Mouse (Mus musculus) embryonic facial prominence, embryonic 11.5 days (tissue): ENCODE results near the gene Cenpn. TPM values are rescaled to one million over a fixed set of nuclear protein-coding genes. Genes with fewer than 3 reads are reported as not detected.

Source experiments
- ATAC-seq: fragments of 200-750 bp; cut with Nextera tagmentation; replicated peaks from 2 replicates; pipeline ENCODE4 v1.8.0; 2017; ENCODE audit warnings: low read depth; ENCODE audit not compliant: insufficient number of reproducible peaks, low FRiP score, low TSS enrichment
- DNase-seq: peaks from one replicate; pipeline ENCODE4 v3.0.0-alpha.2; 2015; ENCODE audit warnings: low spot score
- H3K27ac ChIP-seq: fragments of 300-500 bp; sonication (generic); replicated peaks from 2 replicates; pipeline ENCODE4 v1.5.1; 2014; ENCODE audit warnings: mild to moderate bottlenecking, low read depth, low read length, control low read depth
- H3K27me3 ChIP-seq: fragments of 300-500 bp; sonication (generic); 2 replicates; pipeline ENCODE4 v1.6.1; 2014; ENCODE audit warnings: mild to moderate bottlenecking, low read length, moderate library complexity, mixed read lengths; ENCODE audit not compliant: control insufficient read depth, insufficient read depth
- H3K36me3 ChIP-seq: fragments of 300-500 bp; sonication (generic); replicated peaks from 2 replicates; pipeline ENCODE4 v1.6.1; 2014; ENCODE audit warnings: low read depth, mild to moderate bottlenecking, low read length, moderate library complexity, mixed read lengths; ENCODE audit not compliant: control insufficient read depth, insufficient read depth
- H3K4me1 ChIP-seq: fragments of 300-500 bp; sonication (generic); 2 replicates; pipeline ENCODE4 v1.6.1; 2014; ENCODE audit warnings: low read length, mixed read lengths; ENCODE audit not compliant: control insufficient read depth, insufficient read depth
- H3K4me2 ChIP-seq: fragments of 300-500 bp; sonication (generic); 2 replicates; pipeline ENCODE4 v1.6.1; 2014; ENCODE audit warnings: low read depth, mild to moderate bottlenecking, control low read depth, low read length, moderate library complexity
- H3K4me3 ChIP-seq: fragments of 300-500 bp; sonication (generic); 2 replicates; pipeline ENCODE4 v1.5.1; 2014; ENCODE audit warnings: low read depth, low read length, control low read depth
- H3K9ac ChIP-seq: fragments of 300-500 bp; sonication (generic); replicated peaks from 2 replicates; pipeline ENCODE4 v1.6.1; 2014; ENCODE audit warnings: mild to moderate bottlenecking, control low read depth, low read length
- H3K9me3 ChIP-seq: fragments of 300-500 bp; sonication (generic); replicated peaks from 2 replicates; pipeline ENCODE4 v1.6.1; 2016; ENCODE audit warnings: mild to moderate bottlenecking, low read length, inconsistent platforms, mixed read lengths; ENCODE audit not compliant: control insufficient read depth
- WGBS: fragments of 180-500 bp; shearing (Covaris S2); extraction: QIAGEN DNeasy Blood & Tissue Kit; methylation state at CpG from one replicate; pipeline ENCODE4 v1.1.7; 2014; 5-methylcytosine and 5-hydroxymethylcytosine counted together
- polyA plus RNA-seq: library from polyadenylated mRNA; unstranded; fragments of >200 nt; fragmentation: Nextera tagmentation; extraction: Ambion mirVana; gene quantifications from 2 replicates; pipeline ENCODE4 v1.2.1, GENCODE M21; 2014

The Cenpn gene
- polyA plus RNA-seq, 1 experiment from 2014 or later: 58.4 TPM

GRCm38 (mm10) chr8:116892130-116892529, 29.4 kb upstream of the Cenpn start:
- ATAC-seq (no peak), DNase-seq (no peak)
- no peaks in the 10 kb centered on the region for H3K4me1 ChIP-seq
- no peaks in the 10 kb centered on the region for H3K9me3 ChIP-seq
- H3K4me2 ChIP-seq: no peak overlapping the region
- H3K9ac ChIP-seq: no peak overlapping the region
- H3K27ac ChIP-seq: no peak overlapping the region
- no peaks in the 10 kb centered on the region for H3K27me3 ChIP-seq
- H3K36me3 ChIP-seq: no peaks in the 10 kb centered on the region
- no peak overlapping the region for H3K4me3 ChIP-seq
- 85% methylated on average over 3 of the region's 3 CpGs for WGBS

DNA sequence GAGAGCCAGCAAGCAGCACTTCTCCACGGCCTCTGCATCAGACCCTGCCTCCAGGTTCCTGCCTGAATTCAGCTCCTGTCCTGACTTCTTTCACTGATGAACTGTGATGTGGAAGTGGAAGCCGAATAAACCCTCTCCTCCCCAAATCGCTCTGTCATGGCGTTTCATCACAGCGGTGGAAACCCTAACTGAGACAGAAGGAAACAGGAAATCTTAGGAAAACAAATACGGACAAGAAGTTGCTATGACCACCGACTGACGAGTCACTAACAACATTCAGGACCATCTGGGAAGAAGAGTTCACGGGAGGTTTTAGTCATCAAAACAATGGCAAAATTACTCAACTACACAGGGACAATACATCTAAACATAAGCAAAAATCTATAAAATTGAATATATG, 28.9 kb upstream of the Cenpn start:
- no peak overlapping the region for H3K27ac ChIP-seq
- no peaks in the 10 kb centered on the region for H3K4me1 ChIP-seq
- no peak overlapping the region for H3K4me3 ChIP-seq
- ATAC-seq (no peak), DNase-seq (no peak)
- no peak overlapping the region for H3K9ac ChIP-seq
- no peak overlapping the region for H3K4me2 ChIP-seq
- H3K9me3 ChIP-seq: no peaks in the 10 kb centered on the region
- 76% methylated on average over 9 of the region's 9 CpGs for WGBS
- no peaks in the 10 kb centered on the region for H3K36me3 ChIP-seq
- H3K27me3 ChIP-seq: no peaks in the 10 kb centered on the region

GRCm38 (mm10) chr8:116893938-116894337, 27.6 kb upstream of the Cenpn start:
- 86% methylated on average over 11 of the region's 11 CpGs for WGBS
- ATAC-seq: no peak
- H3K4me3 ChIP-seq: no peak overlapping the region
- no peak overlapping the region for H3K4me2 ChIP-seq
- H3K9me3 ChIP-seq: no peaks in the 10 kb centered on the region
- no peak overlapping the region for H3K27ac ChIP-seq
- no peaks in the 10 kb centered on the region for H3K4me1 ChIP-seq
- H3K27me3 ChIP-seq: no peaks in the 10 kb centered on the region
- H3K9ac ChIP-seq: no peak overlapping the region
- no peaks in the 10 kb centered on the region for H3K36me3 ChIP-seq
- no peak for DNase-seq

DNA sequence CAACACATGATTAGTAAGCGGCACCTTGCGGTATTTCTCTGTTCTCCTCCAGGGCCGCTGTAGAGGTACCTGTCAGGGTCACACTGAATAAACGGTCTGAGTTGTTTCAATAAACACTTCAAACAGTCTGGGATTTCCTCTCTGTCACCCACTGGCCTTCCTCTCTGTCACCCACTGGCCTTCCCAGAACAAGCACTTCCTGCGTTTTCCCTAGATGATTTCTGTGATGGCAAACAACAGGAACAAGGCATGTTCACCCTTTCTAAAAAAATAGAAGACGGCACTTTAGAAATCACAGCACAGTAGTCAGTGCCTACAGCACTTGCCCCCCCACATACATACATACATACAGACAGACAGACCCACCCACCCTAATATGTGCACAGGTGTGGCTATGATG, 26.0 kb upstream of the Cenpn start:
- Histone ChIP-seq H3K9me3 (no peaks in the 10 kb centered on the region), H3K4me3 (no peak overlapping the region), H3K36me3 (no peaks in the 10 kb centered on the region), H3K4me2 (no peak overlapping the region), H3K9ac (no peak overlapping the region), H3K27ac (no peak overlapping the region), H3K4me1 (no peaks in the 10 kb centered on the region), H3K27me3 (no peaks in the 10 kb centered on the region)
- 88% methylated on average over 6 of the region's 6 CpGs for WGBS
- DNase-seq (no peak), ATAC-seq (no peak)

GRCm38 (mm10) chr8:116904736-116905135, 16.8 kb upstream of the Cenpn start:
- Histone ChIP-seq H3K27ac (no peak overlapping the region), H3K27me3 (no peaks in the 10 kb centered on the region), H3K4me2 (no peak overlapping the region), H3K9me3 (no peaks in the 10 kb centered on the region), H3K4me3 (no peak overlapping the region), H3K36me3 (no peaks in the 10 kb centered on the region; the same call in 1 of the 2 replicates), H3K4me1 (no peaks in the 10 kb centered on the region), H3K9ac (no peak overlapping the region)
- ATAC-seq (no peak), DNase-seq (no peak)
- 92% methylated on average over 4 of the region's 4 CpGs for WGBS

- no peak for ATAC-seq
- WGBS: 91% methylated on average over 4 of the region's 4 CpGs
- no peak for DNase-seq
Measured at GRCm38 (mm10) chr8:116905252-116905651, 16.3 kb upstream of the Cenpn start.

GRCm38 (mm10) chr8:116905836-116906235, 15.7 kb upstream of the Cenpn start:
- Histone ChIP-seq H3K9ac (no peak overlapping the region), H3K4me2 (no peak overlapping the region), H3K27ac (no peak overlapping the region), H3K4me1 (no peaks in the 10 kb centered on the region), H3K36me3 (no peaks in the 10 kb centered on the region; the same call in 1 of the 2 replicates), H3K4me3 (no peak overlapping the region), H3K9me3 (no peaks in the 10 kb centered on the region), H3K27me3 (no peaks in the 10 kb centered on the region)
- no peak for DNase-seq
- no peak for ATAC-seq
- 97% methylated on average over 4 of the region's 4 CpGs for WGBS

More at GRCm38 (mm10) chr8:116905252-116905651, 16.3 kb upstream of the Cenpn start:
- H3K36me3 ChIP-seq: no peaks in the 10 kb centered on the region; the same call in 1 of the 2 replicates
- H3K4me2 ChIP-seq: no peak overlapping the region
- no peaks in the 10 kb centered on the region for H3K9me3 ChIP-seq
- no peak overlapping the region for H3K4me3 ChIP-seq
- no peaks in the 10 kb centered on the region for H3K27me3 ChIP-seq
- no peaks in the 10 kb centered on the region for H3K4me1 ChIP-seq
- no peak overlapping the region for H3K27ac ChIP-seq
- H3K9ac ChIP-seq: no peak overlapping the region

DNA sequence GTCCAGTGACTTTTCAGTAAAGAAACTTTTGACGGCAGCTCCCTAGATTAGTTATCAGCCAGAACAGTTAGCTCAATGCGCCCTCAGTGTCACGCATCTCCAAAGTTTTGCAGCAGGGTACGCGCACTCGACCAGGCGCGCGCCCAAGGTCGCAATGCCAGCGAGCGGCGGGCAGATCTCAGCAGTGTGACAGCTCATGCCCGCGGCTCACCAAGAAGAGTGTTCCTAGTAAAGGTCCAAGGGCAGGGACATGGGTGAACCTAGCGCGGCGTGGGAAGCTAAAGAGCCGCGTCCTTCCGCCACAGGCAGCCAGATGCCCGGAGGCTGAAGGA, 559 bp upstream of the Cenpn start:
- no peak overlapping the region for H3K27ac ChIP-seq
- H3K4me2 ChIP-seq: peak overlapping the region; percentile 71
- H3K9me3 ChIP-seq: no peaks in the 10 kb centered on the region
- no peaks in the 10 kb centered on the region for H3K27me3 ChIP-seq
- peak overlapping the region; percentile 80 for H3K9ac ChIP-seq
- peak overlapping the region; percentile 86 for H3K4me3 ChIP-seq
- no peaks in the 10 kb centered on the region; the same call in 1 of the 2 replicates for H3K36me3 ChIP-seq
- peak; percentile 72 for ATAC-seq
- H3K4me1 ChIP-seq: no peaks in the 10 kb centered on the region; the same call in 1 of the 2 replicates
- WGBS: 0% methylated on average over 22 of the region's 22 CpGs
- DNase-seq: no peak
